Mouse (Mus musculus) limb, embryonic 12.5 days (tissue): ENCODE results near the gene Pck2. TPM values are rescaled to one million over a fixed set of nuclear protein-coding genes. Genes with fewer than 3 reads are reported as not detected.
A peak's percentile ranks its signal among the peaks of the same experiment; 100 is the strongest.

ENCODE experiments used
- ATAC-seq: fragments of 200-750 bp; cut with Nextera tagmentation; 2 replicates; pipeline ENCODE4 v1.8.0; 2017; ENCODE audit warnings: low read depth, moderate TSS enrichment; ENCODE audit not compliant: insufficient number of reproducible peaks, insufficient read depth, low FRiP score, low TSS enrichment
- H3K27ac ChIP-seq: fragments of 300-500 bp; sonication (generic); 2 replicates; pipeline ENCODE4 v1.5.1; 2016; ENCODE audit warnings: mild to moderate bottlenecking, moderate library complexity
- H3K27me3 ChIP-seq: fragments of 300-500 bp; sonication (generic); 2 replicates; pipeline ENCODE4 v1.6.1; 2016; ENCODE audit warnings: mild to moderate bottlenecking, moderate library complexity
- H3K36me3 ChIP-seq: fragments of 300-500 bp; sonication (generic); 2 replicates; pipeline ENCODE4 v1.6.1; 2016; ENCODE audit warnings: mild to moderate bottlenecking, moderate library complexity
- H3K4me1 ChIP-seq: fragments of 300-500 bp; sonication (generic); replicated peaks from 2 replicates; pipeline ENCODE4 v1.6.1; 2016
- H3K4me2 ChIP-seq: fragments of 300-500 bp; sonication (generic); 2 replicates; pipeline ENCODE4 v1.6.1; 2016; ENCODE audit warnings: mild to moderate bottlenecking, moderate library complexity
- H3K4me3 ChIP-seq: fragments of 300-500 bp; sonication (generic); replicated peaks from 2 replicates; pipeline ENCODE4 v1.5.1; 2016; ENCODE audit warnings: mild to moderate bottlenecking
- H3K9ac ChIP-seq: fragments of 300-500 bp; sonication (generic); replicated peaks from 2 replicates; pipeline ENCODE4 v1.6.1; 2016; ENCODE audit warnings: mild to moderate bottlenecking, moderate library complexity
- H3K9me3 ChIP-seq: fragments of 300-500 bp; sonication (generic); 2 replicates; pipeline ENCODE4 v1.6.1; 2016; ENCODE audit warnings: mild to moderate bottlenecking, moderate library complexity
- WGBS: fragments of 180-500 bp; shearing (Covaris S2); methylation state at CpG from one replicate; pipeline ENCODE4 v1.1.7; 2016; 5-methylcytosine and 5-hydroxymethylcytosine counted together
- polyA plus RNA-seq: library from polyadenylated mRNA; unstranded; fragments of >200 nt; fragmentation: Nextera tagmentation; extraction: Ambion mirVana; gene quantifications from 2 replicates; pipeline ENCODE4 v1.2.1, GENCODE M21; 2016

Gene Pck2
- polyA plus RNA-seq, 1 experiment from 2014 or later: 33.2 TPM

DNA sequence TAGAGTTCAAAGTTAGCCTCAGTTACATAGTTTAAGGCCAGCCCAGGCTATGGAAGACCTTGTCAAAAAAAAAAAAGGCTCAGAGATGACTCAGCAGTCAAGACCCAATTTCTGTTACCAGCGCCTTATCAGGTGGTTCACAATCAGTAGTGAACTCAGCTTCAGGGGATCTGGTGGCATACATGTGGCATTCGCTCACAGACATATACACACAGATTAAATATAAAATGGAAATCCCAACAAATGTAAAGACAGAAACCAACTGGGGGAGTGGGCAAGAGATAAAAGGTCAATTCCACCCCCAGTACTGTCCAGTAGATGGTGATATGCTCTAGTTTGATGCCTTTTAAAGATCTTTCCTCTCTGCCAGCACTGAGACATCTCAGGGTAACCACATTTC is 46.1 kb downstream of the Pck2 start:
- WGBS: 98% methylated on average over 2 of the region's 2 CpGs
- Histone ChIP-seq H3K4me3 (no peak overlapping the region), H3K9ac (no peak overlapping the region), H3K27ac (no peak overlapping the region), H3K36me3 (peaks cover 38% of the 10 kb centered on the region), H3K4me1 (peaks cover 16% of the 10 kb centered on the region), H3K9me3 (no peaks in the 10 kb centered on the region), H3K27me3 (peaks cover 7% of the 10 kb centered on the region; the same call in 1 of the 2 replicates), H3K4me2 (no peak overlapping the region)
- no peak for ATAC-seq

GRCm38 (mm10) chr14:55589271-55589670 is 49.2 kb downstream of the Pck2 start:
- Histone ChIP-seq H3K27ac (no peak overlapping the region), H3K4me3 (no peak overlapping the region), H3K27me3 (peaks cover 5% of the 10 kb centered on the region; the same call in 1 of the 2 replicates), H3K4me2 (no peak overlapping the region), H3K9ac (no peak overlapping the region), H3K36me3 (peaks cover 34% of the 10 kb centered on the region), H3K9me3 (no peaks in the 10 kb centered on the region), H3K4me1 (peaks cover 34% of the 10 kb centered on the region)
- 92% methylated on average over 5 of the region's 5 CpGs for WGBS
- no peak for ATAC-seq

GRCm38 (mm10) chr14:55589771-55590448 is 49.8 kb downstream of the Pck2 start:
- no peak for ATAC-seq
- H3K4me2 ChIP-seq: peak overlapping the region; percentile 96
- peak overlapping the region; percentile 89 for H3K4me3 ChIP-seq
- no peaks in the 10 kb centered on the region for H3K27me3 ChIP-seq
- H3K4me1 ChIP-seq: peaks cover 28% of the 10 kb centered on the region
- 81% methylated on average over 11 of the region's 11 CpGs for WGBS
- peaks cover 40% of the 10 kb centered on the region for H3K36me3 ChIP-seq
- no peaks in the 10 kb centered on the region for H3K9me3 ChIP-seq
- peak overlapping the region; percentile 68; the same call in 1 of the 2 replicates for H3K27ac ChIP-seq
- H3K9ac ChIP-seq: peak overlapping the region; percentile 70

GRCm38 (mm10) chr14:55590748-55591330 is 50.8 kb downstream of the Pck2 start, which contains the start of gene Psme2:
TSS of gene Psme2 (minus strand) at chr14:55591113.
- WGBS: 2% methylated on average over 22 of the region's 22 CpGs
- peak within 1 kb of the TSS; percentile 89 for H3K4me3 ChIP-seq
- peak within 1 kb of the TSS; percentile 96 for H3K4me2 ChIP-seq
- H3K36me3 ChIP-seq: peaks cover 50% of the 10 kb centered on the region
- H3K27me3 ChIP-seq: no peaks in the 10 kb centered on the region
- H3K27ac ChIP-seq: peak within 1 kb of the TSS; percentile 94
- no peaks in the 10 kb centered on the region for H3K9me3 ChIP-seq
- H3K9ac ChIP-seq: peak within 1 kb of the TSS; percentile 82
- peak; percentile 96 for ATAC-seq
- peaks cover 24% of the 10 kb centered on the region for H3K4me1 ChIP-seq

- H3K4me2 ChIP-seq: peak within 1 kb of the TSS; percentile 96
- no peaks in the 10 kb centered on the region for H3K27me3 ChIP-seq
- peak within 1 kb of the TSS; percentile 82 for H3K9ac ChIP-seq
- H3K4me1 ChIP-seq: peaks cover 24% of the 10 kb centered on the region
- peak; percentile 88 for ATAC-seq
- peak within 1 kb of the TSS; percentile 94 for H3K27ac ChIP-seq
- peak within 1 kb of the TSS; percentile 89 for H3K4me3 ChIP-seq
- WGBS: 0% methylated on average over 33 of the region's 33 CpGs
- peaks cover 55% of the 10 kb centered on the region for H3K36me3 ChIP-seq
- H3K9me3 ChIP-seq: no peaks in the 10 kb centered on the region
Measured at GRCm38 (mm10) chr14:55591331-55591891, 51.3 kb downstream of the Pck2 start, which contains the start of gene Rnf31. TSS of gene Rnf31 (plus strand) at chr14:55591708.

DNA sequence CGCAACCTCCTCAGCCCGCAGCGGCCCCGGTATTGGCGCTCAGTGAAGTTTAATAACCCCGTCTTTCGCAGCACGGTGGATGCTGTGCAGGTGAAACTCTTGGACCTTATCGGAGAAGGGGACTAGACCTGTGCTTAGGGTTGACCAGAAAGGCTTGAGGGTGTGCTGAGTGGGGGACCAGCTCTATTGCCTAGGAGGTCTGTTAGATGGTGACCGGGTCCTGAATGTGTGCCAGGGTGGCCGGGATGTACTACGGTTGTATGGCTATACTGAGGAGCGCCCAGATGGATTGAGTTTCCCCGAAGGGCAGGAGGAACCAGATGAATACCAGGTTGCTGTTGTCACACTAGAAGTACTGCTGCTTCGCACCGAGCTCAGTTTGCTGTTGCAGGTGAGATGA is 52.2 kb downstream of the Pck2 start:
- ATAC-seq: no peak
- WGBS: 4% methylated on average over 16 of the region's 16 CpGs
- H3K4me3 ChIP-seq: peak overlapping the region; percentile 89
- peaks cover 24% of the 10 kb centered on the region for H3K4me1 ChIP-seq
- peak overlapping the region; percentile 96 for H3K4me2 ChIP-seq
- peak overlapping the region; percentile 94 for H3K27ac ChIP-seq
- H3K9ac ChIP-seq: peak overlapping the region; percentile 82
- H3K9me3 ChIP-seq: no peaks in the 10 kb centered on the region
- peaks cover 58% of the 10 kb centered on the region for H3K36me3 ChIP-seq
- H3K27me3 ChIP-seq: no peaks in the 10 kb centered on the region

- Histone ChIP-seq H3K4me3 (no peak overlapping the region), H3K36me3 (peaks cover 74% of the 10 kb centered on the region), H3K9ac (no peak overlapping the region; the same call in 1 of the 2 replicates), H3K9me3 (no peaks in the 10 kb centered on the region), H3K27me3 (no peaks in the 10 kb centered on the region), H3K4me1 (peaks cover 17% of the 10 kb centered on the region), H3K4me2 (no peak overlapping the region), H3K27ac (no peak overlapping the region)
- no peak for ATAC-seq
- WGBS: 79% methylated on average over 13 of the region's 13 CpGs
Measured at GRCm38 (mm10) chr14:55596036-55596690, 56.1 kb downstream of the Pck2 start.

DNA sequence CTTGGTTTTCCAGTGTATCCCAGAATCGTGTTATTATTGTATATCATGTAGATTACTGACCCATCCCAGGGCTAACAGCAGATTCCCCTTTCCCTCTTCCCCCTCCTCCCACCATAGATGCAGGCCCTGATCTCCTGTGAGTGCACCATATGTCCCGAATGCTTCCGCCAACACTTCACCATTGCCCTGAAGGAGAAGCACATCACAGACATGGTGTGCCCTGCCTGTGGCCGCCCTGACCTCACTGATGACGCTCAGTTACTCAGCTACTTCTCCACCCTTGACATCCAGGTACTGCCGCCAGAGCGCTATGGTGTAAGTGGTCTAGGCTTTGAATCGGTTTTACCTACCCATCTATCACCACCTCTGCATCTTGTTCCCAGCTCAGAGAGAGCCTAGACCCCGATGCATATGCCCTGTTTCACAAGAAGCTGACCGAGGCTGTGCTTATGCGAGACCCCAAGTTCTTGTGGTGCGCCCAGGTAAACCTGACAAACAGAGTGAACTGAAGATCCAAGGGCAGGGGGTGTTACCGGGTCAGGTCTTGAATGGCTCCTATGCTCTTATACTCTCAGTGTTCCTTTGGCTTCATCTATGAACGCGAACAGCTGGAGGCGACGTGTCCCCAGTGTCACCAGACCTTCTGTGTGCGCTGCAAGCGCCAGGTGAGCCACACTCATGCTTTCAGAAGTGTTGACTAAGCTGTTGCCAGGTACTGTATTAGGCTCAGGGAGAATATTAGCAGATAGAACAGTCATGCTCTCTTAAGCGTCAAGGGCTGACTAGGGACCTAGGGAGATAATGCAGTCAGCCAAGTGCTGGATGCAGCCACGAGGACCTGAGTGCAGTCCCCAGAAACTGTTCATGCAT is 58.7 kb downstream of the Pck2 start:
- no peak overlapping the region for H3K4me3 ChIP-seq
- peaks cover 97% of the 10 kb centered on the region for H3K36me3 ChIP-seq
- no peaks in the 10 kb centered on the region for H3K9me3 ChIP-seq
- WGBS: 92% methylated on average over 21 of the region's 21 CpGs
- H3K27ac ChIP-seq: no peak overlapping the region
- no peak for ATAC-seq
- no peak overlapping the region for H3K9ac ChIP-seq
- H3K4me1 ChIP-seq: peaks cover under 1% of the 10 kb centered on the region; the same call in 1 of the 2 replicates
- no peak overlapping the region for H3K4me2 ChIP-seq
- no peaks in the 10 kb centered on the region for H3K27me3 ChIP-seq
